Mouse (Mus musculus) embryonic fibroblast, embryonic 13.5 days (primary cell): ENCODE measurements around the gene Iqcg.

Source experiments
- CTCF ChIP-seq: IDR thresholded peaks from 2 replicates; pipeline ENCODE4 v1.5.1; 2011; ENCODE audit warnings: mild to moderate bottlenecking, control low read depth, low read length, moderate library complexity, borderline replicate concordance; ENCODE audit not compliant: insufficient read depth
- POLR2A ChIP-seq: IDR thresholded peaks from 2 replicates; pipeline ENCODE4 v1.6.1; 2011; ENCODE audit warnings: low read depth, mild to moderate bottlenecking, control low read depth, low read length, moderate library complexity

DNA sequence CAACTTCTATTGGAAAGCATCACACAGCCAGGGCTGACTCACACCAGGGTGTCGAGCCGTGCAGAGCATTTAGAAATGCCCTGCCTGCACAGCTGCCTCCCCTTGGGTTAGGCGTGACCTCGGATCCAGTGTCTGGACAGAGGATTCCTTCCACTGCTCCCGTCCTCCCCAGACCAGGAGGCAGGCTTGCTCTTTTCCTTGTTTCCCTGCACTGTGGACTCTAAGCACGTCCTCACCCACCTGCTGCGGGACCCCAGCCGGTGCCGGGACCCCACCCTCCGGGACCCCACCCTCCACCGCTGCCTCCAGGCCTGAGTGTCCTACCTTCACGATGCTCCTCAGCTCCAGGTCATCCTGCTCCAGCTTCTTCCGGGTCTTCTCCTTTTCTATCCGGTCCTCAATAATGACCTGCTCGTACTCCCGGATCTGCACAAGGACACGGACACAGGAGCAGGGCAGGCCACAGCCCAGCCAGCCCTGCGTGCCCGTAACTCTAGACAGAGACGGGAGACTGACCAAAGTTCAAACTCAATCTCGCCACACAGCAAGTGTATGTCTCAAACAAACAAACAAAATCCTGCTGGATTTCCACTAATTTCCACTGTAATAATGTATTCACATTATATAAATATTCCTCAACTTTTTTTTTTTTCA is 36.8 kb downstream of the Iqcg start:
- no peak for TF ChIP-seq POLR2A
- no peak for TF ChIP-seq CTCF
